Mouse (Mus musculus) brain, embryonic 14.5 days (tissue): ENCODE measurements around the gene BC035044.

Source experiments
- CTCF ChIP-seq: fragments of 200-500 bp; IDR thresholded peaks from 2 replicates; pipeline ENCODE4 v1.5.1; 2012; ENCODE audit warnings: inconsistent platforms, mild to moderate bottlenecking, moderate library complexity, borderline replicate concordance; ENCODE audit not compliant: insufficient read depth, insufficient read length; ENCODE audit errors: extremely low read depth
- POLR2A ChIP-seq: fragments of 200-500 bp; IDR thresholded peaks from 2 replicates; pipeline ENCODE4 v1.6.1; 2012; ENCODE audit warnings: mild to moderate bottlenecking, inconsistent platforms, borderline replicate concordance; ENCODE audit not compliant: poor library complexity, insufficient read depth, insufficient read length, severe bottlenecking; ENCODE audit errors: extremely low read depth

GRCm38 (mm10) chr6:128850671-128851070 lies 40.3 kb downstream of the BC035044 start:
- TF ChIP-seq POLR2A (no peak), CTCF (no peak)
